Mouse (Mus musculus) hindbrain, embryonic 11.5 days (tissue): ENCODE measurements around the gene 4932438H23Rik. TPM values are rescaled to one million over a fixed set of nuclear protein-coding genes. Genes with fewer than 3 reads are reported as not detected.

Experiments used
- ATAC-seq: fragments of 200-750 bp; cut with Nextera tagmentation; 2 replicates; pipeline ENCODE4 v1.8.0; 2017; ENCODE audit warnings: mild to moderate bottlenecking, moderate TSS enrichment, moderate library complexity; ENCODE audit not compliant: low FRiP score
- DNase-seq: peaks from one replicate; pipeline ENCODE4 v3.0.0-alpha.2; 2015; ENCODE audit warnings: low spot score
- H3K27ac ChIP-seq: fragments of 300-500 bp; sonication (generic); 2 replicates; pipeline ENCODE4 v1.5.1; 2014; ENCODE audit warnings: mild to moderate bottlenecking, low read depth, low read length
- H3K27me3 ChIP-seq: fragments of 300-500 bp; sonication (generic); 2 replicates; pipeline ENCODE4 v1.6.1; 2014; ENCODE audit warnings: mild to moderate bottlenecking, low read length, moderate library complexity, mixed read lengths; ENCODE audit not compliant: control insufficient read depth, insufficient read depth
- H3K36me3 ChIP-seq: fragments of 300-500 bp; sonication (generic); 2 replicates; pipeline ENCODE4 v1.6.1; 2014; ENCODE audit warnings: mild to moderate bottlenecking, low read length, moderate library complexity, mixed read lengths; ENCODE audit not compliant: control insufficient read depth, insufficient read depth
- H3K4me1 ChIP-seq: fragments of 300-500 bp; sonication (generic); replicated peaks from 2 replicates; pipeline ENCODE4 v1.6.1; 2014; ENCODE audit warnings: low read length, mixed read lengths; ENCODE audit not compliant: control insufficient read depth, insufficient read depth
- H3K4me2 ChIP-seq: fragments of 300-500 bp; sonication (generic); replicated peaks from 2 replicates; pipeline ENCODE4 v1.6.1; 2014; ENCODE audit warnings: mild to moderate bottlenecking, low read depth, low read length
- H3K4me3 ChIP-seq: fragments of 300-500 bp; sonication (generic); 2 replicates; pipeline ENCODE4 v1.5.1; 2014; ENCODE audit warnings: low read depth, low read length
- H3K9ac ChIP-seq: fragments of 300-500 bp; sonication (generic); 2 replicates; pipeline ENCODE4 v1.6.1; 2014; ENCODE audit warnings: low read depth, low read length
- H3K9me3 ChIP-seq: fragments of 300-500 bp; sonication (generic); 2 replicates; pipeline ENCODE4 v1.6.1; 2016; ENCODE audit warnings: low read length; ENCODE audit not compliant: control insufficient read depth
- WGBS: fragments of 180-500 bp; shearing (Covaris S2); extraction: QIAGEN DNeasy Blood & Tissue Kit; methylation state at CpG from one replicate; pipeline ENCODE4 v1.1.7; 2014; 5-methylcytosine and 5-hydroxymethylcytosine counted together
- polyA plus RNA-seq: library from polyadenylated mRNA; unstranded; fragments of >200 nt; fragmentation: Nextera tagmentation; extraction: Ambion mirVana; gene quantifications from 2 replicates; pipeline ENCODE4 v1.2.1, GENCODE M21; 2014

4932438H23Rik gene
- polyA plus RNA-seq, 1 experiment from 2014 or later: 0.17 TPM

GRCm38 (mm10) chr16:91072256-91072655, 22.7 kb downstream of the 4932438H23Rik start:
- 87% methylated on average over 1 of the region's 1 CpGs for WGBS
- DNase-seq (no peak), ATAC-seq (no peak)
- Histone ChIP-seq H3K4me2 (no peak overlapping the region), H3K27me3 (no peaks in the 10 kb centered on the region; the same call in 1 of the 2 replicates), H3K36me3 (no peaks in the 10 kb centered on the region), H3K27ac (no peak overlapping the region), H3K4me3 (no peak overlapping the region), H3K9ac (no peak overlapping the region), H3K9me3 (no peaks in the 10 kb centered on the region), H3K4me1 (0 out of 2 replicates have a peak, but pooled peaks cover 2% of the 10 kb centered on the region)

- H3K4me3 ChIP-seq: no peak overlapping the region
- H3K9ac ChIP-seq: no peak overlapping the region
- ATAC-seq: peak; percentile 54
Measured at GRCm38 (mm10) chr16:91068969-91069368, 26.0 kb downstream of the 4932438H23Rik start.

GRCm38 (mm10) chr16:91067122-91067521, 27.8 kb downstream of the 4932438H23Rik start:
- H3K27ac ChIP-seq: no peak overlapping the region
- H3K4me2 ChIP-seq: no peak overlapping the region
- no peak overlapping the region for H3K4me3 ChIP-seq

More at GRCm38 (mm10) chr16:91068969-91069368, 26.0 kb downstream of the 4932438H23Rik start:
- WGBS: 38% methylated on average over 12 of the region's 12 CpGs
- Histone ChIP-seq H3K4me1 (0 out of 2 replicates have a peak, but pooled peaks cover 2% of the 10 kb centered on the region), H3K9me3 (no peaks in the 10 kb centered on the region), H3K4me2 (no peak overlapping the region), H3K27ac (no peak overlapping the region), H3K36me3 (no peaks in the 10 kb centered on the region), H3K27me3 (no peaks in the 10 kb centered on the region; the same call in 1 of the 2 replicates)
- DNase-seq: peak; percentile 59

GRCm38 (mm10) chr16:91064583-91065365, 30.1 kb downstream of the 4932438H23Rik start:
- 90% methylated on average over 12 of the region's 12 CpGs for WGBS
- no peak overlapping the region for H3K4me3 ChIP-seq
- no peak overlapping the region for H3K27ac ChIP-seq
- no peak overlapping the region for H3K9ac ChIP-seq
- H3K36me3 ChIP-seq: no peaks in the 10 kb centered on the region
- H3K9me3 ChIP-seq: no peaks in the 10 kb centered on the region
- ATAC-seq: no peak
- no peak for DNase-seq
- 0 out of 2 replicates have a peak, but pooled peaks cover 2% of the 10 kb centered on the region for H3K4me1 ChIP-seq
- H3K4me2 ChIP-seq: no peak overlapping the region
- H3K27me3 ChIP-seq: no peaks in the 10 kb centered on the region

More at GRCm38 (mm10) chr16:91067122-91067521, 27.8 kb downstream of the 4932438H23Rik start:
- Histone ChIP-seq H3K9me3 (no peaks in the 10 kb centered on the region), H3K27me3 (no peaks in the 10 kb centered on the region; the same call in 1 of the 2 replicates), H3K36me3 (no peaks in the 10 kb centered on the region), H3K4me1 (0 out of 2 replicates have a peak, but pooled peaks cover 2% of the 10 kb centered on the region), H3K9ac (no peak overlapping the region)
- whole genome bisulfite sequencing: 89% methylated on average over 1 of the region's 1 CpGs
- ATAC-seq: no peak
- no peak for DNase-seq

GRCm38 (mm10) chr16:91063786-91064185, 31.1 kb downstream of the 4932438H23Rik start:
- no peaks in the 10 kb centered on the region for H3K9me3 ChIP-seq
- H3K4me3 ChIP-seq: no peak overlapping the region
- no peaks in the 10 kb centered on the region for H3K27me3 ChIP-seq
- H3K9ac ChIP-seq: no peak overlapping the region
- WGBS: 92% methylated on average over 10 of the region's 10 CpGs
- H3K4me1 ChIP-seq: 0 out of 2 replicates have a peak, but pooled peaks cover 1% of the 10 kb centered on the region
- H3K36me3 ChIP-seq: no peaks in the 10 kb centered on the region
- no peak overlapping the region for H3K27ac ChIP-seq
- ATAC-seq (no peak), DNase-seq (no peak)
- no peak overlapping the region for H3K4me2 ChIP-seq

- no peaks in the 10 kb centered on the region for H3K27me3 ChIP-seq
- ATAC-seq: no peak
- no peak overlapping the region for H3K4me2 ChIP-seq
- H3K36me3 ChIP-seq: no peaks in the 10 kb centered on the region
- H3K4me1 ChIP-seq: no peaks in the 10 kb centered on the region
- no peaks in the 10 kb centered on the region for H3K9me3 ChIP-seq
- H3K9ac ChIP-seq: no peak overlapping the region
- H3K27ac ChIP-seq: no peak overlapping the region
- no peak overlapping the region for H3K4me3 ChIP-seq
- no peak for DNase-seq
- 85% methylated on average over 13 of the region's 13 CpGs for WGBS
Measured at GRCm38 (mm10) chr16:91061531-91062318, 33.2 kb downstream of the 4932438H23Rik start.

GRCm38 (mm10) chr16:91057741-91058140, 37.2 kb downstream of the 4932438H23Rik start:
- WGBS: 79% methylated on average over 6 of the region's 6 CpGs
- no peak for ATAC-seq
- no peaks in the 10 kb centered on the region for H3K4me1 ChIP-seq

GRCm38 (mm10) chr16:91057261-91057660, 37.7 kb downstream of the 4932438H23Rik start:
- Histone ChIP-seq H3K9me3 (no peaks in the 10 kb centered on the region), H3K27me3 (no peaks in the 10 kb centered on the region), H3K4me1 (no peaks in the 10 kb centered on the region), H3K27ac (no peak overlapping the region), H3K4me3 (no peak overlapping the region), H3K36me3 (no peaks in the 10 kb centered on the region), H3K4me2 (no peak overlapping the region), H3K9ac (no peak overlapping the region)
- ATAC-seq: no peak
- no peak for DNase-seq
- WGBS: 92% methylated on average over 4 of the region's 4 CpGs

More at GRCm38 (mm10) chr16:91057741-91058140, 37.2 kb downstream of the 4932438H23Rik start:
- Histone ChIP-seq H3K27me3 (no peaks in the 10 kb centered on the region), H3K4me2 (no peak overlapping the region), H3K36me3 (no peaks in the 10 kb centered on the region), H3K4me3 (no peak overlapping the region), H3K9me3 (no peaks in the 10 kb centered on the region), H3K27ac (no peak overlapping the region), H3K9ac (no peak overlapping the region)
- DNase-seq: no peak
